Mouse (Mus musculus) embryonic fibroblast, embryonic 13.5 days (primary cell): ENCODE measurements around the gene Ccin. TPM values are rescaled to one million over a fixed set of nuclear protein-coding genes. Genes with fewer than 3 reads are reported as not detected.

Source experiments
- H3K27ac ChIP-seq: 2 replicates; pipeline ENCODE4 v1.5.1; 2012; ENCODE audit warnings: low read length, control low read depth, inconsistent platforms; ENCODE audit not compliant: insufficient read depth
- H3K4me1 ChIP-seq: 2 replicates; pipeline ENCODE4 v1.6.1; 2011; ENCODE audit warnings: low read length; ENCODE audit not compliant: control insufficient read depth, insufficient read depth
- H3K4me3 ChIP-seq: 2 replicates; pipeline ENCODE4 v1.5.1; 2011; ENCODE audit warnings: mild to moderate bottlenecking, control low read depth, low read length; ENCODE audit not compliant: insufficient read depth
- CTCF ChIP-seq: IDR thresholded peaks from 2 replicates; pipeline ENCODE4 v1.5.1; 2011; ENCODE audit warnings: mild to moderate bottlenecking, control low read depth, low read length, moderate library complexity, borderline replicate concordance; ENCODE audit not compliant: insufficient read depth
- POLR2A ChIP-seq: IDR thresholded peaks from 2 replicates; pipeline ENCODE4 v1.6.1; 2011; ENCODE audit warnings: low read depth, mild to moderate bottlenecking, control low read depth, low read length, moderate library complexity
- polyA plus RNA-seq: library from polyadenylated mRNA; stranded (reverse); fragments of >200 nt; gene quantifications from 2 replicates; pipeline ENCODE4 v1.2.4, GENCODE M21; 2011; ENCODE audit warnings: low read depth; ENCODE audit not compliant: missing spikeins, insufficient read length

Gene Ccin
- polyA plus RNA-seq, 1 experiment, result 0.26 TPM

- peak overlapping the region; percentile 86 for H3K27ac ChIP-seq
- H3K4me1 ChIP-seq, result peaks cover 44% of the 10 kb centered on the region
- H3K4me3 ChIP-seq, result no peak overlapping the region
- no peak for TF ChIP-seq POLR2A
- no peak for TF ChIP-seq CTCF
Measured at GRCm38 (mm10) chr4:43974914-43975616, 8.2 kb upstream of the Ccin start.

GRCm38 (mm10) chr4:43976223-43976740 lies 7.0 kb upstream of the Ccin start:
- H3K27ac ChIP-seq, result peak overlapping the region; percentile 97
- H3K4me1 ChIP-seq, result peaks cover 38% of the 10 kb centered on the region
- TF ChIP-seq CTCF (no peak), POLR2A (no peak)
- H3K4me3 ChIP-seq, result no peak overlapping the region

GRCm38 (mm10) chr4:43978521-43979443 lies 4.5 kb upstream of the Ccin start:
- no peak for TF ChIP-seq POLR2A
- no peak for TF ChIP-seq CTCF
- Histone ChIP-seq H3K4me3 (no peak overlapping the region), H3K27ac (peak overlapping the region; percentile 30; the same call in 1 of the 2 replicates), H3K4me1 (peaks cover 25% of the 10 kb centered on the region)

- peaks cover 24% of the 10 kb centered on the region for H3K4me1 ChIP-seq
- no peak overlapping the region for H3K4me3 ChIP-seq
- TF ChIP-seq POLR2A (no peak), CTCF (no peak)
- H3K27ac ChIP-seq, result no peak overlapping the region
Measured at GRCm38 (mm10) chr4:43979746-43980145, 3.5 kb upstream of the Ccin start.

GRCm38 (mm10) chr4:43980236-43980635 lies 3.0 kb upstream of the Ccin start:
- Histone ChIP-seq H3K4me3 (no peak overlapping the region), H3K4me1 (peaks cover 21% of the 10 kb centered on the region), H3K27ac (no peak overlapping the region)
- TF ChIP-seq CTCF (no peak), POLR2A (no peak)

GRCm38 (mm10) chr4:43980846-43981245 lies 2.4 kb upstream of the Ccin start:
- H3K4me3 ChIP-seq, result no peak overlapping the region
- no peak overlapping the region for H3K27ac ChIP-seq
- TF ChIP-seq POLR2A (no peak), CTCF (no peak)
- peaks cover 20% of the 10 kb centered on the region for H3K4me1 ChIP-seq

- peaks cover 16% of the 10 kb centered on the region for H3K4me1 ChIP-seq
- TF ChIP-seq CTCF, result no peak
- TF ChIP-seq POLR2A, result no peak
- H3K4me3 ChIP-seq, result no peak overlapping the region
- no peak overlapping the region for H3K27ac ChIP-seq
Measured at GRCm38 (mm10) chr4:43981251-43981650, 2.0 kb upstream of the Ccin start.

GRCm38 (mm10) chr4:43982053-43982732 lies 1.1 kb upstream of the Ccin start:
- Histone ChIP-seq H3K27ac (no peak overlapping the region; the same call in 1 of the 2 replicates), H3K4me3 (no peak overlapping the region), H3K4me1 (peaks cover 13% of the 10 kb centered on the region)
- TF ChIP-seq POLR2A (peak; percentile 39; the same call in 1 of the 2 replicates), CTCF (peak; percentile 84)

GRCm38 (mm10) chr4:43983756-43984155 lies 473 bp downstream of the Ccin start:
- Histone ChIP-seq H3K27ac (no peak overlapping the region), H3K4me1 (peaks cover 6% of the 10 kb centered on the region; the same call in 1 of the 2 replicates), H3K4me3 (no peak overlapping the region)
- no peak for TF ChIP-seq CTCF
- no peak for TF ChIP-seq POLR2A
